Mouse (Mus musculus): ENCODE data around the gene Mgat5b.
A peak's percentile ranks its signal among the peaks of the same experiment; 100 is the strongest.

DNA sequence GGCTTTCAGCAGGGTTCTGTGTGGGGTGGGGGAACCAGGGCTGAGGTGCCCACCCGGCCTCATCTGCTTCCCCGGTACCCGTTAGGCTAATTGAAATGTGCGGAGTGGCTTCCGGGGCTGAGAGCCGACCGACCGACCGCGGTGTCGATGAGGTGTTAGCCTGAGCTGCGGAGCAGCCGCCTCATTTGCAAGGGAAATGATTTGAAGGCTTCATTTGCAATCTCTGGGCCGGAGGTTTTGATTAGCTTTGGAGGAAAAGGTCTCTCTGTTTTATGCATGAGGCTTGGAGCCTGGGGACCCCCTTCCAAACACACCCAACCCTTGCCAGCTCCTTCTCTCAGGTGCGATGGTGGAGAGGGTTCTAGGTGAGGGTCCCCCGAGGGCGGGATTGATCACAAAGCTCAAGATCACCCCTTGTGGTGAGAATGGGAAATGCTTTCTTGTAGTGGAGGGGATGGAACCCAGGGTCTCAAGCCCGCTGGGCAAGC is 75.5 kb downstream of the Mgat5b start:
- TF ChIP-seq CTCF (IDR thresholded peaks at IDR 0.05; ENCODE audit: low read depth, low read length) (peak; percentile 28), GATA1 (IDR thresholded peaks at IDR 0.05; ENCODE audit: borderline replicate concordance, low read length) (no peak), TAL1 (conservative IDR thresholded peaks at IDR 0.05; ENCODE audit: low read depth, low read length) (no peak)
